Mouse (Mus musculus) effector memory CD4-positive, alpha-beta T cell, adult 7 months (primary cell): ENCODE measurements around the gene Olfr926. TPM values are rescaled to one million over a fixed set of nuclear protein-coding genes. Genes with fewer than 3 reads are reported as not detected.

Experiments used
- polyA plus RNA-seq: library from polyadenylated mRNA; unstranded; fragments of 100-300 nt; shearing (Covaris generic); gene quantifications from one replicate; pipeline ENCODE4 v1.2.1, GENCODE M21; 2017

Gene Olfr926
- polyA plus RNA-seq, result not detected

DNA sequence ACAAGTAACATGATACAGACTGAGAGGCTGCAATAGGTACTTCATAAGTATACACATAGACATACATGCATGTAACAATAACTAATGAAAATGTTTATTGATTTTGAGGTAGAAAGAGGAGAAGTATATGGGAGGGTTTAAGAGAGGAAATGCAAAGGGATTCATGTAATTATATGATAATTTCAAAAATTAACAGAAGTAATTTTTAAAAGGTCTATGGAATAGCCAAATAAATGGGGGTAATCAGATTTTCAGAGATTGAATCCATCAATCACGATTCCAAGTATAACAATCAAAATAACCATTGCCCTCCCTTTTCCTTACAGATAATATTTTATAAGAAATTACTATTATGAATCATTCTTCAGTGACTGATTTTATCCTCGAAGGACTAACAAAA is at the start of gene Olfr926:
TSS of gene Olfr926 (plus strand) at position 301 of the 400 bp plus-strand sequence.

DNA sequence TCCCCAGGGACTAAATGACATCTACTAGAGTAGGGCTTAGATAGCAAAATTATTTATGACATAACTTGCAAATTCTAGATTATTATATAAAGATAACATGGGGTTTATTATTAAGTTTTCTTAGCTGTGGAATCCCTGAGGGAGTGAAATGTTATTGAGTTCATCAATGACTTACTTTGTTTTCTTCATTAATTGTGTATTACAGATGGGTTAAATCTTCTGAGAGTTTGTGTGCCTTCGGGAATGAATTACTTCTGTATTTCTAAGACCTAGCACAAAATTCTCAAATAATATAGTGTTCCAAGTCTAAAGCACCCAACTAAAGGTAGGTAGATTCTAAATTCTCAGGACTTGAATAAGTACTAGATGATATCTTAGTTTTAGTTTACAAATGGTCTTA is 32.8 kb upstream of the Olfr926 start, which contains the start of gene Olfr924:
TSS of gene Olfr924 (plus strand) at position 301 of the 400 bp plus-strand sequence.

DNA sequence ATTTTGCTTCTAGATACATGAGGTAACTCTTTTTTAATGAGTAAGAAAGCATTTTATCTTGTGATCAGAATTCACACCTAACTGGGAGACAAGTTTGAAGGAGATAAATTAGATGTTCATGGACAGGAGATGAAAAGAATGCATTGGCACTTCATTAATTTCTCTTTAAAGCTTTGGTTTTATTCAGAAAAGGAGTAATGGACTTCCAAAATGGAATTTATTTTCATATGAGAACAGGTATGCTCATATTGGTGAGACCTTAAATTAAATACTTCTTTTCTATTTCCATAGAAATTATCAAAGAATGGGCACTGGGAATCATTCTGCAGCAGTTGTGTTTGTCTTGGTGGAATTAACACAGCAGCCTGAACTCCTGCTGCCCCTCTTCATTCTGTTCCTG is 22.2 kb upstream of the Olfr926 start, which contains the start of gene Olfr26:
TSS of gene Olfr26 (plus strand) at position 301 of the 400 bp plus-strand sequence.

Other genes with a start within 250 kb of the Olfr926 start
- gene Olfr916, start 217.3 kb upstream of the Olfr926 start, polyA plus RNA-seq, result 0.22 TPM
- not detected for gene Olfr917, start 211.3 kb upstream of the Olfr926 start, polyA plus RNA-seq
- not detected for gene Olfr918, start 202.5 kb upstream of the Olfr926 start, polyA plus RNA-seq
- not detected for gene Olfr919, start 173.5 kb upstream of the Olfr926 start, polyA plus RNA-seq
- 28.5 TPM for gene Vwa5a, start 158.9 kb upstream of the Olfr926 start, polyA plus RNA-seq
- not detected for gene Olfr920, start 124.8 kb upstream of the Olfr926 start, polyA plus RNA-seq
- gene Olfr921, start 104.1 kb upstream of the Olfr926 start, polyA plus RNA-seq, result not detected
- gene Olfr922, start 62.5 kb upstream of the Olfr926 start, polyA plus RNA-seq, result not detected
- gene Olfr923, start 50.6 kb upstream of the Olfr926 start, polyA plus RNA-seq, result not detected
- not detected for gene Olfr924, start 32.7 kb upstream of the Olfr926 start, polyA plus RNA-seq
- gene Olfr26, start 22.1 kb upstream of the Olfr926 start, polyA plus RNA-seq, result not detected
- gene Olfr930, start 52.7 kb downstream of the Olfr926 start, polyA plus RNA-seq, result not detected
- 0.11 TPM for gene Olfr933, start 95.2 kb downstream of the Olfr926 start, polyA plus RNA-seq
- gene Olfr934, start 111.2 kb downstream of the Olfr926 start, polyA plus RNA-seq, result 0.21 TPM
- not detected for gene Olfr935, start 122.6 kb downstream of the Olfr926 start, polyA plus RNA-seq
- not detected for gene Olfr146, start 146.3 kb downstream of the Olfr926 start, polyA plus RNA-seq
- gene Olfr937, start 187.8 kb downstream of the Olfr926 start, polyA plus RNA-seq, result 0.55 TPM
- not detected for gene Olfr938, start 201.8 kb downstream of the Olfr926 start, polyA plus RNA-seq